Mouse (Mus musculus) retina, adult 2 months (tissue): ENCODE measurements around the gene Zbtb24.

Experiments used
- DNase-seq: peaks from one replicate; pipeline ENCODE4 v3.0.0-alpha.2; 2012; ENCODE audit warnings: low read depth, low spot score

The Zbtb24 gene

GRCm38 (mm10) chr10:41464401-41464955 lies 14.3 kb downstream of the Zbtb24 start:
- no peak for DNase-seq

GRCm38 (mm10) chr10:41467325-41467724 lies 17.1 kb downstream of the Zbtb24 start:
- no peak for DNase-seq

- DNase-seq = no peak
Measured at GRCm38 (mm10) chr10:41470693-41471092, 20.5 kb downstream of the Zbtb24 start.

GRCm38 (mm10) chr10:41472534-41472933 lies 22.4 kb downstream of the Zbtb24 start:
- no peak for DNase-seq

- DNase-seq = no peak
Measured at GRCm38 (mm10) chr10:41472962-41473481, 22.8 kb downstream of the Zbtb24 start.

- DNase-seq = no peak
Measured at GRCm38 (mm10) chr10:41473782-41474468, 23.7 kb downstream of the Zbtb24 start.

- no peak for DNase-seq
Measured at GRCm38 (mm10) chr10:41474981-41475391, 24.8 kb downstream of the Zbtb24 start.

GRCm38 (mm10) chr10:41476171-41477017 lies 26.2 kb downstream of the Zbtb24 start, which contains the start of gene Mical1:
Mical1 (plus strand) TSS chr10:41476314.
- DNase-seq = no peak

GRCm38 (mm10) chr10:41477018-41477277 lies 26.8 kb downstream of the Zbtb24 start:
- no peak for DNase-seq

GRCm38 (mm10) chr10:41477278-41478181 lies 27.3 kb downstream of the Zbtb24 start:
- no peak for DNase-seq

GRCm38 (mm10) chr10:41479961-41480360 lies 29.8 kb downstream of the Zbtb24 start:
- DNase-seq = no peak

- DNase-seq = no peak
Measured at GRCm38 (mm10) chr10:41480938-41481880, 31.0 kb downstream of the Zbtb24 start.

- DNase-seq = no peak
Measured at GRCm38 (mm10) chr10:41482446-41482845, 32.3 kb downstream of the Zbtb24 start.

- no peak for DNase-seq
Measured at GRCm38 (mm10) chr10:41485778-41486177, 35.6 kb downstream of the Zbtb24 start.

- DNase-seq = no peak
Measured at GRCm38 (mm10) chr10:41486506-41487170, 36.5 kb downstream of the Zbtb24 start.

GRCm38 (mm10) chr10:41488877-41489276 lies 38.7 kb downstream of the Zbtb24 start:
- no peak for DNase-seq

- DNase-seq = no peak
Measured at GRCm38 (mm10) chr10:41489294-41489693, 39.1 kb downstream of the Zbtb24 start.

GRCm38 (mm10) chr10:41489708-41490517 lies 39.7 kb downstream of the Zbtb24 start, which contains the start of the genes Smpd2 and Ppil6:
Smpd2 (minus strand) TSS chr10:41490369.
Ppil6 (plus strand) TSS chr10:41490439.
- DNase-seq = peak; percentile 84

GRCm38 (mm10) chr10:41490518-41490873 lies 40.3 kb downstream of the Zbtb24 start:
- no peak for DNase-seq
